Mouse (Mus musculus) adrenal gland, adult 8-10 months (tissue): ENCODE results near the gene 1700012B09Rik. TPM values are rescaled to one million over a fixed set of nuclear protein-coding genes. Genes with fewer than 3 reads are reported as not detected.

Experiments
- DNase-seq: peaks from one replicate; pipeline ENCODE4 v3.0.0; 2022
- total RNA-seq, 4 experiments: library from RNA; stranded (reverse); gene quantifications; 2 replicates each; pipeline ENCODE4 v1.2.4; 2022

The 1700012B09Rik gene
- total RNA-seq, 4 experiments from 2014 or later, result not detected

DNA sequence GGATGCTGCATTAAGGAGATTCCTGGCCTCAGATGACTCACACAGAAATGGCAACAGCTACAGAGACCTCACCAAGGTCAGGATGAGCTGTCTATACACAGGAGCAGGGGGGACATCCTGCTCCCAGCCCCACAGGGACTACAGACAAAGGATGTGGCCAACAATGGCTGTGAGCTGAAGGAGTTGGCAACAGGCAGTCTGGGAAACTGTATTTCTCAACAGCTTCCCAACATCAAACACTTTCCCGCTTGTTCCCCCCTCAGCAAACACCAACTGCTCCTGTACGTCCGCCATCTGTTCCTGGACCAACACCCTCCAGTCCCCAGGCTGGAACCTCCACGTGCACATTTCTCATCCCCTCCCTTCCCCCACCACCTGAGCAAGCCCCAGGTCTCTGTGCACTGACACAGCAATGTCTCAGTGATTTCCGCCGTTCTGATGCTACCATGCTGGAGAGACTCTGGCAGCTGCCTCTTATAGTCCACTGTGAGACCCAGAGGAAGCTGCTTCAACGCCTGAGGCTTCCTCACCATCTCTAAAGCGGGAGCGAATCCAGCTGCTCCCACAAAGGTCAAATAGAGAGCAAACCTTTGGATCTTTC lies 39.8 kb downstream of the 1700012B09Rik start:
- peak; percentile 23 for DNase-seq

DNA sequence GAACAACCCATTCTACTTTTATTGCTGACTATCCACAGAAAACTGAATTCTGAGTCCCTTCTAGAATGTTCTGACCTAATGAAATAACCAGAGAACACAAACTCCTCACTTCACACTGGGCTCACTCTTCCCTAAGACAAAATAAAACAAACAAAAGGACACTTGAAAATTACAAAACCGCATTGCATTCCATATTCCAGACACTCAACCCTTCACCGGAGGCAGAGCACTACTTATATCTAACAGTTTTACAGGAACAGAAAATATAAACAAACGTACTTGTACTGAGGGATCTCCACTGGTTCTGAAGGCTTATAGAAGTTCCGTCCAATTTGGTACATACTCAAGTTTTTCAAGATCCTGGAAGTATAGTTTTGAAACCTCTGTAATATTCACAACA lies 42.5 kb downstream of the 1700012B09Rik start:
- no peak for DNase-seq

DNA sequence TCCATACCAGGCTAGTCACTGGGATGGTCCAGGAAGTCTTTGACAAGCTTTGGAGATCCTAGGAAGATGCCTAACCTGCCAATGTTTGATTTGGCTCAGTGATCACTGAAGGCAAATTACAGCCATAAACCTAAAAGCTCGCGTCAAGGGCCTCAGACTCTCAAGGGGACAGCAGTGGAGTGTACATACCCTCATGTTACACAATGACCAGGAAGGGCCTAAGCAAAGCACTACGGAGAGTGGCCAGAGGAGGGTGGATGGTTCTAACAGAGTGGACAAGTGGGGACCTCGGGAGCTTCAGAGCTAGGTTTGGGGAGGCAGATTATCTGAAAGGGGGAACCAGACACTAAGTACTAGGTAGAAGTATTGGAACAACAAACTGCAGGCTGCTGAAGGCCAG lies 44.2 kb downstream of the 1700012B09Rik start:
- no peak for DNase-seq

DNA sequence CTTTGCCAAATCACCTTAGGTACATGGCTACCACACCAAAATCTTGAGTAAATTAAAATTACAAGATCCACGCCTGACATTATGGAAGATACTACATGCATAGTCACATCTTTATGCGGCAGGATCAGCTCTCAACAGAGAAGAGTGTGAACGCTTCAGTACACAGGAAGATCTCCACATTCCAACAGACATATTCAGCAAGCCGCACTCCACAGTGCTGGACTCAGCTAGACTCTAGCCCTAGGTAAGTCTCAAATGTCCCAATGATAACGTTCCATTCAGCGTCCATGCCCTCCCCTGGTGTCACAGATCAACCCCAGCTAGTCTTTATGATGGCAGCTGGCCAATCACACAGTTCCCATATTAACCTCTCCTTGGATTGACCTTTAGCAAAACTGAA lies 44.8 kb downstream of the 1700012B09Rik start:
- DNase-seq, result no peak

DNA sequence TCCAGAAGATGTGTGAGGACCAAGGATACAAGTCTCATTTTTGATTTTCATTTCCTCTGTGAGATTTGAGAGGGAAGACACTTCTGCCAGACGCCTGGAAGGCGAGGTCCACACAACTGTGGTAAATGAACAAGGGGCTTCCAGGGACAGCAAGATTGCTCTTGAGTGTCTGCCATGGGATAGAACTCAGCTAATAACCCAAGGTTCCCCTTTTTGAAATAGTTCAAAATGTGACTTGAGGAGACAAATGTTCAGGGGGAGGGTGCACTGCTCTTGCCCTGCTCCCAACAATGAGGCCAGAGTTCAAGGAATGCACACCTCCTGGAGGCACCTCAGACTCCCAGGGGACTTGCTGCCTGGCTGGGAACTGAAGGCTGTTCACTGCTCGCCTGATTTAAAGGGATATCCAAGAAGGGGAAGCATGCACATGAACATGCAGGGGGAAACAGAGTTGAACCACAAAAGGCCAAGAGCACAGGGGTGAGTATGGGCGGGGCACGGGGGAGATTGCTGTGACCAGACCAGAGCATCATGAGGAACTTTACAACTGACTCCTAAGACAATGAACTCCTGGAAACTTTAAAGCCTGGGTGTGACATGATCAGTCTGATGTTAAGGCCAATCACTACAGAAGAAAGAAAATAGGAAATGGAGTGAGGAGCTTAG lies 45.9 kb downstream of the 1700012B09Rik start:
- DNase-seq, result no peak

DNA sequence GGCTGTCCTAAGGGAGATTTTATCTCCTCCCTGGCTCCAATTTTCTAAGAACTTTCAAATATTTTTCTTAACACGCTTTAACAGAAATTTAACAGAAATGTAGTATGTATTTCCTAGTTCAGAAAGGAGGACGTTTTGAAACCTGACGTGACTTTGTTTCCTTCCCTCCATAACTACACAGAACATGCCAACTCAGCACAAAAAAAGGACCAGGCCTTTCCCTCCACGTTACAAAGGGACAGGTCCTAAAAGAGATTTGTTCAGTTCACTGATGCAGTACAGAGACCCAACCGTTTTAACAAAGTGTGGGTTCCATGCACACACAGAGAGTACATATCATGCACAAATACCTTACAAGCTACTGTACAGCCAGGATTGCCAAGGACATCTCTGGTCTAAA lies 49.2 kb downstream of the 1700012B09Rik start:
- DNase-seq, result no peak

DNA sequence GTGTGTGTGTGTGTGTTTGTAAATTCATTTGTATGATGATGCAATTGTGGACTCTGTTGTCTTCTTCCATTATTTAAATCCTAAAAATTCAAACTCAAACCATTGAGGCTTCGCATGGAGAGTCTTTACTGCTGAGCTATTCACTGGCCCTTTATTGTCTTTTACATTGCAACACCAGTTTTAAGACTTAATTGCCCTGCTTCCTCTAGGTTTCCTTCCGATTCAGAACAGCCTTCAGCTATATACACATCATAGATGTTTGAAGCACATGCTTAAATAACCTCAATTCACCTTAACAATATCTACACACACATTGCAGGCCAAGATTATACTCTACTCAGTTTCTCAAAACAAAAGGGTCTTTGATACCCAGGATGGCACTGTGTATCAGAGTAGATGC lies 50.4 kb downstream of the 1700012B09Rik start:
- DNase-seq, result no peak

DNA sequence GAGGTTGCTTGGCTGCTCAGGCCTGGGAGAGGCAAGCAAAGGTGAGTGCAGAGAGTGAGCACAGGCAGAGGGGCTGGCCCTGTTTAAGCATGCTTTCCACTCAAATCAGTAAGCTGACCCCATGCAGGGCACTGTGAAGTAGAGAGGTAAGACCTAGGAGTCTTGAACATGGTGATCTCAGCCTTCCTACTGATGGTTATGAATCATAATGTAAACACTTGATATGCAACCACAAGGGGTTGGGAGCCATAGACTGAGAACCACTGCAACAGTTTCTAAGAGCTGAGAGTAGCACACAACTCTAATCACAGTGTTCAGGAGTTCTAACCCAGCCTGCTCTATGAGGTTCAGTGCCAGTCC lies 52.5 kb downstream of the 1700012B09Rik start:
- no peak for DNase-seq

DNA sequence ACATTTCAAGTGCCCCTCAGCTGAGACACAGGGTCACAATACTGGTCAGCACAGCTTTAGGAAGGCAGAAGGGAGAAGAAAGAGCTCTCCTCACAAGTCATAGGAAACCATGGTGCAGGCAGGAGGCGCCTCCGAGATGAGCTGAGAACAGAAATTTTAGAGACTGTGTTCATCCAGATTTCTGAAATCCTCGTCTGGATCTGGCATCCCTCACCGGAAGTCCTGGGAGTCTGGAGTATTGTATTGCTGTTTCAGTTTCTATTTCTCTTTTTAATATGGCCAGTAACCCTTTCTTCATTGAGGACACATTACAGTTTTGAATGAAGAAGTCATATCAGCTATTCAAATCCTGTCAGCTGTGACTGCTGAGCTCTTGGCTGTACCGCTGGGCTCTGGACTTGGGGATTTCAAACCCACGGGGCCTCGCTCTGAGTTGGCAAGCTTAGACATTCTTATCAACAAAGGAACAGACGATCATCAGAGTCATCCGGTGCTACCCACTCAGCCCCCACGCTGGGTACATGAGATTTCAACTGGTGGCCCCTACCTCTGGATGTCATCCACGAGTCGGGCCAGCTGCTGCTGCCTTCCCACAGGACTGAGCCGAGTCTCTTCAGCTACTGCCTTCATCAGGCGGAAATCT lies 53.0 kb downstream of the 1700012B09Rik start:
- no peak for DNase-seq

DNA sequence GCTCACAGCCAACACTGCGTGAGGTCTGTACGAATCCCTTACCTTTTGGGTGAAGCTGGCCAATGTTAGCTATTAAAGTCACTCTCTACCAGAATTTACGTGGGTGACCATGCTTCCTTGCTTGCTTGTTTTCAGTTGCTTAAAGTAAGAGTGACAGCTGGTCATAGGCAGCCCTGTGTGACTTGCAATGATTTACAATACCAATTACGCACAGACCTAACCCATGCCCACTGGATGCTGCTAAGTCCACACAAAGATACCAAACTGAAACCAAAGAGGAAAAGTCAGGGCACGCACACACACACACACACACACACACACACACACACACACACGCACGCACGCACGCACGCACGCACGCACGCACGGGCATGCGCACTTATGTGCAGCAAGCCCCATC lies 55.6 kb downstream of the 1700012B09Rik start:
- DNase-seq, result no peak

DNA sequence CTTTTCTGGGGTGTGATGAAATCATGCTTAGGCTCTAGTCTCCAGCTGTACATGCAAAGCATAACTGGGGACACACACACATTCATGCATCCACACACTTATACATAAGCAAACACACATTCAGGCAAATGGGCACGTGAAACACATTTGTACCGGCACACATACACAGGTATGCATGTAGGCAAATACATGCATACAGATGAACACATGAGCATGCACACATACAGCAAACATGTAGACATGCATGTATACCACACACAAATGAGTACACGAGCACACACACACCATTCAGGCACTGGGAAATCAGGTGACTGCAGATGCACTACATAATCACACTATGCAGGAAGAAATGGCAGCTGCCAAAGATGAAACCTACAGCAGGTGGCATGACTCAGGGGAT lies 59.9 kb downstream of the 1700012B09Rik start:
- no peak for DNase-seq

Other genes starting within 250 kb of the 1700012B09Rik start
- gene Amotl1, start 126.0 kb downstream of the 1700012B09Rik start, total RNA-seq, result 10 to 100 TPM; 26.5 to 48.4 (median 40.6) TPM
- gene Piwil4, start 30.3 kb downstream of the 1700012B09Rik start, total RNA-seq, result under 1 TPM in 3 of 4 experiments, not detected in 1; 0.09 to 0.27 (median 0.15) TPM
- 1 to 10 TPM; 1.2 to 2.6 (median 1.7) TPM for gene Fut4, start 18.6 kb downstream of the 1700012B09Rik start, total RNA-seq
- 10 to 100 TPM; 18.8 to 26.9 (median 23.2) TPM for gene Mre11a, start 13.6 kb upstream of the 1700012B09Rik start, total RNA-seq
- 10 to 100 TPM; 10.6 to 15.6 (median 14.3) TPM for gene Ankrd49, start 13.8 kb upstream of the 1700012B09Rik start, total RNA-seq
- gene Gpr83, start 89.2 kb upstream of the 1700012B09Rik start, total RNA-seq, result under 1 TPM in 1 of 4 experiments, not detected in 3; 0.13 TPM
- not detected for gene Izumo1r, start 132.9 kb upstream of the 1700012B09Rik start, total RNA-seq